Mouse (Mus musculus) megakaryocyte, adult 5-6 weeks (primary cell): ENCODE data around the gene Hes5. TPM values are rescaled to one million over a fixed set of nuclear protein-coding genes. Genes with fewer than 3 reads are reported as not detected.

Experiments used
- ATAC-seq: 2 replicates; pipeline ENCODE4 v1.8.0; 2016; ENCODE audit warnings: mild to moderate bottlenecking, inconsistent platforms; ENCODE audit not compliant: poor library complexity, severe bottlenecking
- total RNA-seq, 2 experiments: library from RNA; stranded (forward) in 1 of 2; stranded (reverse) in 1 of 2; fragments of 153-499, 151-499 nt in 1 of 2; fragments of 221-1000, 200-1000 nt in 1 of 2; gene quantifications; 2 replicates each; pipeline versions ENCODE4 v1.2.3 to v1.2.4; 2015 to 2017

The Hes5 gene
- total RNA-seq, 2 experiments from 2014 or later = 0.25 TPM; not detected in 1

- no peak for ATAC-seq
Measured at GRCm38 (mm10) chr4:154941831-154942230, 18.9 kb upstream of the Hes5 start.

- no peak for ATAC-seq
Measured at GRCm38 (mm10) chr4:154942632-154943322, 17.9 kb upstream of the Hes5 start.

GRCm38 (mm10) chr4:154943323-154944039 is 17.2 kb upstream of the Hes5 start:
- ATAC-seq = peak; percentile 8; the same call in 1 of the 2 replicates

GRCm38 (mm10) chr4:154944121-154944590 is 16.6 kb upstream of the Hes5 start:
- ATAC-seq = peak; percentile 98

GRCm38 (mm10) chr4:154946319-154946718 is 14.4 kb upstream of the Hes5 start:
- no peak for ATAC-seq

GRCm38 (mm10) chr4:154948066-154948939 is 12.4 kb upstream of the Hes5 start:
- ATAC-seq = no peak

GRCm38 (mm10) chr4:154948940-154949588 is 11.7 kb upstream of the Hes5 start:
- no peak for ATAC-seq

- no peak for ATAC-seq
Measured at GRCm38 (mm10) chr4:154949589-154949982, 11.1 kb upstream of the Hes5 start.

- no peak for ATAC-seq
Measured at GRCm38 (mm10) chr4:154952461-154953241, 8.1 kb upstream of the Hes5 start.

GRCm38 (mm10) chr4:154956604-154957003 is 4.1 kb upstream of the Hes5 start:
- ATAC-seq = no peak

GRCm38 (mm10) chr4:154957289-154957993 is 3.3 kb upstream of the Hes5 start:
- no peak for ATAC-seq

- no peak for ATAC-seq
Measured at GRCm38 (mm10) chr4:154958171-154958570, 2.6 kb upstream of the Hes5 start.

GRCm38 (mm10) chr4:154958621-154959020 is 2.1 kb upstream of the Hes5 start:
- ATAC-seq = no peak

GRCm38 (mm10) chr4:154960021-154960689 is 568 bp upstream of the Hes5 start:
- ATAC-seq = no peak

- peak; percentile 18 for ATAC-seq
Measured at GRCm38 (mm10) chr4:154961226-154961738, 559 bp downstream of the Hes5 start.

- peak; percentile 62 for ATAC-seq
Measured at GRCm38 (mm10) chr4:154961911-154962310, 1.2 kb downstream of the Hes5 start.

- ATAC-seq = no peak
Measured at GRCm38 (mm10) chr4:154962683-154963082, 2.0 kb downstream of the Hes5 start.

GRCm38 (mm10) chr4:154963190-154963836 is 2.6 kb downstream of the Hes5 start:
- no peak for ATAC-seq
